Mouse (Mus musculus): ENCODE results near the gene Kif18b.

The Kif18b gene

DNA sequence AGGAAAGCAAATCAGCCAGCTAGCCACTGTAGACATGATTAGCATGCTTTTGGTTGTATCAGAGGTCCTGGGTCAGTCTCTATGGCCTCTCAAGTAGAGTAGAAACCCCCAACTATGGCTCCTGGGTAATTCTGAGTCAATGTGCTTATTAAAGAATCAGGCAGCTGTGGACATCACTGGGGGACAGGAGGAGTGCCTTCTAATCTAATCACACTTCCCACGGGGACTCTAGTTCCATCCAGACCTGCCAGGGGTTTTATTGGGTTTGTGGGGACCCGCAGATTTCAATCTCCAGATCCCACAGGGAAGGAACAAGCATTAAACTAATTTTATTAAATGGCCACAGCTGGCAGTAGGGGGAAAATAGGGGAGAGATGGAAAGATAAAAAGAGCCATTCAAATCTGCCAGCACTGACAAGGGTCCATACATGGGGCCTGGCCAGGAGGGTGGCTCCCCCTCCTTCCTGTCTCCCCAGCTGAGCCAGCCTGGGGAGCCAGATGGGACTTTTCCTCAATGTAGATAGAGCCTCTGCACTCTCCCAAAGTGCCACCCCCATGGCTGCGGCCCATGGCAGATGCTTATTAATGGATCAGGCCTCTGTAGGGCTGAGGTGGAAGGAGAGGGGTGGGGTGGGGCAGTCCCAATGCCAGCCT, 12.7 kb upstream of the Kif18b start:
- no peak for DNase-seq

DNA sequence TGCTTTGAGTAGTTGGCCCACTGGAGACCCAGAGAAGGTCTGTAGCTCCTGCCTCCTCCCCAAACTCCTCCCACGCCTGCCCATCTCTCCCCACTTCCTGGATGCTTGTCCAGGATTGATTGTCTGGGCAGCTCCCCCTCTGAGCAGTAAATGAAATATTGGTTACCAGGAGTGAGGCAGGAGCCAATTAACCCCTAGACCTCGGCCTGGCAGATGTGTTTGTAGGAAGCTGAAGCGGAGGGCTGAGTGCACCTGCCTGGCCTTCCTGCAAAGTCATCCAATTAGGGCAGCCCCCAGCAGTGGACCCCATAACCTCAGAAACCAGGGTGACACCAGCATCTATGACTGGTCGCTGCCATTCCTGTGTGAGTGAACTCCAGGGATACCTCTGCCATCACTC, 11.3 kb upstream of the Kif18b start:
- DNase-seq: no peak

DNA sequence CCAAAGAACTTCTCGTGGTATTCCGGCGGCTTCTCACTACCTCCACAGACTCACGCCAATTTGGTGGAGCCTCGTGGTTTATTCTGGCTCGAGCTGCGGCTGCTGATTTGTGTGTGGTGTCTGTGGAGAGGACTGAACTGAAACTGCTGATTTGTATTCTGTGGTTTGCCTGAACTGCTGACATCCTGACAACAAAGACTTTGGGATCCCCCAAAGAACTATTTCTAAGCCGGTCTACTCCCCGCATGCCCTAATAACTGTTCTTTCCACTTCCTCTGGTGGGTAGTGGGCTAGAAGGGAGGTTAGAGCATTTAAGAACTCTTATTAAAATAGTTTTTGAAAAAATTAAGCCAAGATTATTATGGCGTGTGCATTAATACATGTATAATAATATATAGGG, 5.7 kb upstream of the Kif18b start:
- no peak for DNase-seq

DNA sequence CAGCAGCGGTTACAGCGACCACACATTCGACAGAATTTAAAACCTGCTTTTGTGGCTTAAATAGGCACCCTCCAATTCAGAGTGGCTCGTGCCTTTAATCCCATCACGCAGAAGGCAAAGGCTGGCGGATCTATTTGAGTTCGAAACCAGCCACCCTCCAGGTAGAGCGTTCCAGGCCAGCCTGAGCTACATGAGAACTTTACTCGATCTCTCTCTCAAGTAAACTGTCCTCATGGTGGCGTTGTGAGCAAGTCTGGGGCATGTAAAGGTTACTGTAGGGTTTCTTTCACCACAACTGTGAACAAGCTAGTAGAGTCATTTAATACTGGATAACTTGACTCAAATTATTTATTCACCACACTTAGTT, 410 bp upstream of the Kif18b start:
- no peak for DNase-seq

DNA sequence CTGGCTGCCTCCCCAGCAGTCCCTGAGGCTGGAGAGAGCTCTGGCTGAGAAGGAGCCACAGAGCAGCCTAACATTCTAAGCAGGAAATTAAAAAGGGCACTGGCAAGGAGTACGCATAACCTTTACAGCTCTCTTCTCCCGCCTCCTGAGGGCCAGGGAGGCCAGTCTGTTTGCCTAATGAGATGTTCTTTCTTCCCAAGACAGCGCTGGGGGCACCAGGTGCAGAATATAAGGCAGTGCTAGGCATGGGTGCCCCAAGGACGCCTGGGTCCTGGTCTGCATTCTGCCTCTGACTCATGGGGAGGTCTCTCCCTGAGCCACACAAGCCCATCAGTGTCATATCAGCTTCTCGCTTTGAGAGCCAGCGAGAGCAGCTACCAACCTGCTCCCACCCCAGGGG, 3.4 kb downstream of the Kif18b start:
- DNase-seq: no peak

DNA sequence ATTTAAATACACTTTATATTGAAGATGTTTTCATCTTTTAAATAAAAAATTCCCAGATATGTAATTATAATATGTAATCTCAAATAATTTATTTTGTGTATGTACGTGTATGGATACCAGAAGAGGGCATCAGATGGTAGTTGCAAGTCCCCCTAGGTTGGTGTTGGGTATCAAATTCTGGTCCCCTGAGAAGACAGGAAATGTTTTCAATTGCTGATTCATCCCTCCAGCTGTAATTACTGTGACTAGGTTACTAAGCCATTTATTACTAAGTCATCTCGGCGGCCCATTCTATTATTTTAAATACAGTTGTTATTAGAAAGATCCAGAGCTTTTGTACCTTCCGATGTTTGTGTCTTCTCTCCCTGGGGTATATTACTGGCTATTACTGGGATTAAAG, 6.8 kb downstream of the Kif18b start:
- DNase-seq: no peak

DNA sequence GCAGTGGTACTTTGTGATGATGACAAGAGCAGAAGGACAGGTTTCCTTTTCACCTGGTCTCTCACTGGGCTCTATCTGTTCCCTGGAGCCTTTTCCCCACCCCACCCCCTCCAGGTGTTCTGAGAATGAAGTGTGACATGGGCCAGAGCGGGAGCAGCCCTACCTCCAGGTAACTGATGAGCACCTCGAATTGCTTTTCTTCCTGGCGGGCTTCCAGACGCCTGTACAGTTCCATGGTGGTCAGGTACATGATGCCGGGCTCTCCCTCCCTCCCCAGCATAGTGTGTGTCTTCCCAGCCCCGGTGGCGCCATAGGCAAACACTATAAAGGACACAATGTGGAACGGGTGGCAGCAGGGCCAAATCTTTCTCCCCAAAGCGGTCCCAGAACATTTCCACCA, 9.5 kb downstream of the Kif18b start:
- DNase-seq: no peak

DNA sequence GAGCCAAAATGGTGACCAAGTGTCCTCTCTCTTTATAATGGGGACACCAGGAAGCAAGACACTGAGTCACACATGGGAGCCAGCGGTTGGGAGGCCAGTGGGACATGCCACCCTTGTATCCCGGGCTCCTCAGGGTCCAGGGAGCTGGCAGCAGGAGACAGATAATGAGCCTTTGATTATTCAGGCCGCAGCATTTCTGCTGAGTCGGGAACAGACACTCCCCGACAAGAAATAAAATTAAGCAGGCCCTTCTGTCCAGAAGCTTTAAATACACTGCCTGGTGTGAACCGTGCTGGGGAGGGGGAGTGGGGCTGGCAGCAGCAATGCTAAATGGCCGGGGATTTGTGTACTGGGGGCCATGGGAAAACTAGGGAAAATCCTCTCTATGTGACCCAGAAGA, 13.5 kb downstream of the Kif18b start:
- DNase-seq: no peak

DNA sequence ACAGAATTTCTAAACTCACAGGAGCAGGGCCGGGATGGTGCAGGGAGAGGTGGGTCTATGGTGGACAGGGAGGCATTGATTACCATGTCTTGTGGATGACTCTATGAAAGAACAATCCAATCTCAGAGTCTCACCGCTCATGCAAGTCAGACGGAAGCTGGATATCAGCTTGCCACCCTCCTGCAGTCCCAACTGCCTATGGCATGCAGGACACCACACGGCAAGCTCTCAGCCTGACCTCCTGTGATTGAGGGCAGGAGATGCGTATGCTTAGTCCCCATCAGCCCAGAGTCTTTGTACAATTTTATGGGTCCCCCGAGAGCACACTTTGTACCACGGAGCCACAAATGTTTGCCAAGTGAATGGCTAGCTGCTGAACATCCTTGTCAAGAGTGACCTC, 21.3 kb downstream of the Kif18b start:
- no peak for DNase-seq

DNA sequence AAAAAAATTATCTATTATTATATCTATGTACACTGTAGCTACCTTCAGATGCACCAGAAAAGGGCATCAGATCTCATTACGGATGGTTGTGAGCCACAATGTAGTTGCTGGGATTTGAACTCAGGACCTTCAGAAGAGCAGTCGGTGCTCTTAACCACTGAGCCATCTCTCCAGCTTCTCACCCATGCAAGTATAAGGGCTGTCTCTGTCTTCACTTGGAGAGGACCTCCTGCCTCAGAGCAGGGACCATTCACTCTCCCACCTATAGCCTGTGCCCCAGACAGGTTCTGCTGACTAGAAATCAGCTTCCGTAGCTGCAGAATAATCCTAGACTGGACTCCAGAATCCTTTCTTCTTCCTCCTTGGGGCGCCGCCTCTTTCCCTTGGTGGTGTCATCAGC, 22.8 kb downstream of the Kif18b start:
- DNase-seq: no peak

DNA sequence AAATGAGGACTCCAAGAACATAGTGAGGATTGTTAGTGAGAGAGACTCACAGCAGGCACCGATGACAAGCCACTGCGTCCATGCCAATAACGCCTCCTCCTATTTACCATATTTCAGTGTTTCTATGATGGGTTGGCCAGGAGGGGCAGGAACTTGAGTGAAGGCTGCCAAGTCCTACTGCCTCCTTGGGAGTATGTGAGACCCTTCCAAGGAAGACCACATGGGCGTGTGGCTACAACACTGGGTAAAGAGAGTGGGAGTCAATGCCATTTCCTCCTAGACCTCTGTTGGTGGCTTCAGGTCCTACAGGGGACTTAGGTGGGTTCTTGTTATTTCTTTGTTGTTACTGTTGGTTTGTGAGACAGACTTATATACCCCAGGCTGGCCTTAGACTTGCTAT, 23.7 kb downstream of the Kif18b start:
- no peak for DNase-seq

DNA sequence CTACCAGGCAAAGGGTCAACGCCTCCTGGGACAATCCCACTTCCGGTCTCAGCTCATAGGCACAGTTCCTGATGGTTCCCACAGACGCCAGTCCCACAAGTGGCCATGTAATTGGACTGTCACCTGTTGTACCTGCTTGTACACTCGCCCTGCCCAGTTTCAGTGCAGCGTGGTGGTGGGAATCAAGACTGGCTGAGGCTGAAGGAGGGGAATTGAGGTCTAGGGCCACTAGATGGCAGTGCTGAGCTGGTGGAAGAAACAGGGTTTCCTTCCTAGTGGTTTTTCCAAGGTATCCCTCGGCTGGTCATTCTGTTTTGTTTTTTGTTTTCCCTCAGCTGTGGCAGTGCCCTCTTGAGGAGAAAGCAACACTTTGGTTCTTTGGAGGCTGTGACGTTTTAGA, 24.2 kb downstream of the Kif18b start, which contains the start of gene Gfap:
Gene Gfap, minus strand, starts transcription at position 150 of the 400 bp plus-strand sequence.
- peak; percentile 77 for DNase-seq

DNA sequence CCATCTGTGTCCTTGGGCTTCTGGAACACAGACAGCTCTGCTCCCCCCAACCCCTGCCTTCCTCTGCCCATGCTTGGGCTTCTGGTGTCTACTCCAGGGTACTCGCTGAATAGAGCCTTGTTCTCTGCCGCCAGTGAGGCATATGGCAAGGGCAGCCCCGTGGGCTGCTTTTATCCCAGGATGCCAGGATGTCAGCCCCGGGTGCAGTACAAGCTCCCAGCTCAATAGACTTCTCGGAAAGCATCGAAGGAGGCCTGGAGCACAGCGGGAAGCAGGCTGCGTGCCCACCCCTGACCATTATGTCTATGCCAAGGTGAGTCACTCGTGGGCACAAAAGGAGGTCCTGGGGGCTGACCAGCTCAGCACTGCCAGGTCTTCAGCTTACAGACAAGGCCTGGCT, 26.5 kb downstream of the Kif18b start:
- DNase-seq: peak; percentile 72

DNA sequence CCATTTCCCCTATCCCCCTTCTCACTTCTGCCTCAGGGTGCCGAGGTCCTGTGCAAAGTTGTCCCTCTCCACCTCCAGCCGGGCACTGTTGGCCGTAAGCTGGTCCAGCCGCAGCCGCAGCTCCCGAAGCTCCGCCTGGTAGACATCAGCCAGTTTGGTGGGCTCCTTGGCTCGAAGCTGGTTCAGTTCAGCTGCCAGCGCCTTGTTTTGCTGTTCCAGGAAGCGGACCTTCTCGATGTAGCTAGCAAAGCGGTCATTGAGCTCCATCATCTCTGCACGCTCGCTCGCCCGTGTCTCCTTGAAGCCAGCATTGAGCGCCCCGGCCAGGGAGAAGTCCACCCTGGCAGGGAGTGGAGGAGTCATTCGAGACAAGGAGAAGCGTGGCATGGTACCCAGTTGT, 28.3 kb downstream of the Kif18b start:
- no peak for DNase-seq

DNA sequence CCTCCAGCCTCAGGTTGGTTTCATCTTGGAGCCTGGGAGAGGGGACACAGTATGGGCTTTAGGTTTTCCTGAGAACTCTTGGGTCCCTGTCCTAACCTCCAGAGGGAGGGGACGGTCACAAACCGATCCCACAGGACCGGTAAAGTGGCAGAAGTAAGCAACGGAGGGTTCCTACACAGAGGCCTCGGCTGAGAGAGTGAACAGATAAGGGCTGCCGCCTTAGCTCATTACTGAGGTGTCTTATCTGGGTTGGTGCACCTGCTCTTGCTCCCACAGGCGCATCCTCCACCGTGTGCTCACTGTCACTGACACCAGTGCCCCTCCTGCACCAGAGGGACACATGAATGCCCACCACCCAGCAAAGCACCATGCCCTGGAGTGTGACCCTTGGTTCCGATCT, 29.1 kb downstream of the Kif18b start:
- no peak for DNase-seq

DNA sequence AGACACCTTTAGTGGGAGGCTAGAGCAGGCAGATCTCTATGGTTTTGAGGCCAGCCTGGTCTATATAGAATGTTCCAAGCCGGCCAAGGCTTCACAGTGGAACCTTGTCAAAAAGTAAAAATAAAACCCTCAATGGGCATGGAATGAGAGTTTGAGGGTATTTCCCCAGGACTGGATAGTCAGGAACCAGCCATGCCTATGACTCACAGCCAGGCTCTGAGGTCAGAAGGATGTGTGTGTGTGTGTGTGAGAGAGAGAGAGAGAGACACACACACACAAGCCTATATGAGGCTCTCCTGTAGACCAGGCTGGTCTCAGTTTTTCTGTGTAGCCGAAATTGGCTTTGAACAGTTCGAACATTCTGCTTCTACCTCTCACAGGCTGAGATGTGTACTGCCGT, 30.2 kb downstream of the Kif18b start:
- DNase-seq: no peak

DNA sequence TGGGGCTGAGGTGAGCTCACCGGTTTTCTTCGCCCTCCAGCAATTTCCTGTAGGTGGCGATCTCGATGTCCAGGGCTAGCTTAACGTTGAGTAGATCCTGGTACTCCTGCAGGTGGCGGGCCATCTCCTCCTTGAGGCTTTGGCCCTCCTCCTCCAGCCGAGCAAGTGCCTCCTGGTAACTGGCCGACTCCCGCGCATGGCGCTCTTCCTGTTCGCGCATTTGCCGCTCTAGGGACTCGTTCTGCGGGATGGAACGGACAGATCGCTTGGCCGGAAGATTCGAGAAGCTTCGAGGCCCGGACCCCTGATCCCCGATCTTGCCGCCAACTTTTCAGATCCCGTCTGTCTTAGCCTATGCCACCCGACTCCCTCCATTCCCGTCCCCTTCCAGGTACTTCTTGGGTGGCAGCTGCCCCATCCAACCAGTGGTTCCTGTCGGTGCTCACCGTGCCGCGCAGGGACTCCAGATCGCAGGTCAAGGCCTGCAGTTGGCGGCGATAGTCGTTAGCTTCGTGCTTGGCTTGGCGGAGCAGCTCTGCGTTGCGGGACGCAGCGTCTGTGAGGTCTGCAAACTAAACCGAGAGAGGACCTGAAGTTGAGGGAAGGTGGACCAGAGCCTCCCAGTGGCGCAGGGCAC, 31.8 kb downstream of the Kif18b start:
- DNase-seq: peak; percentile 63

DNA sequence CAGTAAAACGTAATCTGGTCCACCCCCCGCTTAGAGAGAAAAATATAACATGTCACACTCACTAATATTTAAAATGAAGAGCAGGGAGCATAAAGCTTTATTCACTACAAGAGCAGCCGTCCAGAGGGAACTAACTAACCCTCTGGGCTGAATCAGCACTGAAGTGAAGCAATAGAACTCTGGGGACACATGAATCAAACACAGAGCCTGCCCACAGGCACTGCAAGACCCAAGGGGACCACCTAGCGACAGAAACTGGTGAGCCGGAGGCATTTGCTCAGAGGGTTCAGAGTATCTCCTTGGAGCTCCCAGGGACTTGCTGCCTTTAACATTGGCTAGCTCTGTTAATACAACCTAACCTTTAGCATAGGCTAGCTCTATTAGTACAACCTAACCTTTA, 34.8 kb downstream of the Kif18b start:
- DNase-seq: no peak

DNA sequence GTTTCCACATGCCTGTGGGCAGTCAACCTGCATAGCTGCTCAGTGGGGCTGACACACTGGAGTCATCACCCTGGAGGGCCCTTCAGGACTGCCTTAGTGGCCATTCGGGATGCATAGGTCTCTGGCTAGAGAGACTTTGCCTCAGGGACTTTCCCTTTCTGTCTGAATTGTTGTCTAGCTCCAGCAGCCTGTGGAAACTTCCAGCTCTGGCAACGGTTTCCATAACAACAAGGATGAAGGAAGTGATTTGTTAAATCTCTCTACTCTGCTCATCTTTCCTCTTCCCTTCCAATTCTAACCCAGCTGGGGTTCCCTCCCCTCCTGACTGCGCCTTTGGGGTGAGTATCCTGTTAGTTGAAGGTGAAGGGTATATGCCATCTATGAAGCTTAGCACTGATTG, 36.8 kb downstream of the Kif18b start:
- DNase-seq: no peak

DNA sequence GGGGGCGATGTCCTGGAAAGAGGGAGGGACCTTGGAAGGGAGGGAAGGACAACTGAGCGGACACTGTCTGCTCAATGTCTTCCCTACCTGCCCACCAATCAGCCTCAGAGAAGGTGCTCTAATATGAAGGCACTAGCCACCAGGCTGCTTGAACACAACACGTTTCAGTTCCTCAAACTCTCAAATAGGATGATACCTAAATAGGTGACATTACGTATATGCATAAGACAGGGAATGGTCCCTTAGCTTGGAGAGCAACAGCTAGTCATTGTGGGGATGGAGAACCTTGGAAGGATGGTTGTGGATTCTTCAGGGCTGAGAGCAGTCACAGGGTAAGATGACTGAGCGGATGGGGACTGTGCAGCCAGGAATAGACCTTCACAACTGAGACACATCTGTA, 37.5 kb downstream of the Kif18b start:
- no peak for DNase-seq

DNA sequence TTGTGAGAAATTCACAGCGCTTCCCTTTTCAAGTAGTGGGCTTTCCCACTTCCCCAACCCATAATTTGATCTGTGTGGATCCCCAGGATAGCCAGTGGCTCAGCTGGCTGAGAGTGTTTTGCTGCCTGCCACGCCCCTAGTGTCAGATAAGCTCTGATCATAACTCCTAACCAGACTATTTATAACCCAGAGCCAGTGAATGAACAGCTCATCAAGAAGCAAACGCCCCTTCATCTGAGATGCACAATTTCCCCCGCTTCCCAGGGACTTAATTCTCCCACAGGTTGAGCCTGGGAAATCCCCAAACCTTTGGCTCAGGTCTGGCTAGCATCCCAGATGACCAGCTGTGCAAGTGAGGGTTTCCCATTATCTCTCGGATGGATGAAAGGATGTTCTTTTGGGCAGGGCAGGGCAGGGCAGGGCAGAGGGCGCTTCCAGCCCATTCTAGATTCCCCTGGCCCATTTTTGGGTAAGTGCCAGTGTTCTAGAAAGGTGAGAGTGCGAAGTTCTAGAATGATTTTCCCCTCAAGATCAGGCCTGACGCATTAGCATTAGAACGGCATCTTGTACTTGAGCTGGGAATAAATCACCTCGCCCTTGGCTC, 40.2 kb downstream of the Kif18b start, which contains the start of gene Fam187a:
Gene Fam187a, plus strand, starts transcription at position 554 of the 604 bp plus-strand sequence.
- no peak for DNase-seq

DNA sequence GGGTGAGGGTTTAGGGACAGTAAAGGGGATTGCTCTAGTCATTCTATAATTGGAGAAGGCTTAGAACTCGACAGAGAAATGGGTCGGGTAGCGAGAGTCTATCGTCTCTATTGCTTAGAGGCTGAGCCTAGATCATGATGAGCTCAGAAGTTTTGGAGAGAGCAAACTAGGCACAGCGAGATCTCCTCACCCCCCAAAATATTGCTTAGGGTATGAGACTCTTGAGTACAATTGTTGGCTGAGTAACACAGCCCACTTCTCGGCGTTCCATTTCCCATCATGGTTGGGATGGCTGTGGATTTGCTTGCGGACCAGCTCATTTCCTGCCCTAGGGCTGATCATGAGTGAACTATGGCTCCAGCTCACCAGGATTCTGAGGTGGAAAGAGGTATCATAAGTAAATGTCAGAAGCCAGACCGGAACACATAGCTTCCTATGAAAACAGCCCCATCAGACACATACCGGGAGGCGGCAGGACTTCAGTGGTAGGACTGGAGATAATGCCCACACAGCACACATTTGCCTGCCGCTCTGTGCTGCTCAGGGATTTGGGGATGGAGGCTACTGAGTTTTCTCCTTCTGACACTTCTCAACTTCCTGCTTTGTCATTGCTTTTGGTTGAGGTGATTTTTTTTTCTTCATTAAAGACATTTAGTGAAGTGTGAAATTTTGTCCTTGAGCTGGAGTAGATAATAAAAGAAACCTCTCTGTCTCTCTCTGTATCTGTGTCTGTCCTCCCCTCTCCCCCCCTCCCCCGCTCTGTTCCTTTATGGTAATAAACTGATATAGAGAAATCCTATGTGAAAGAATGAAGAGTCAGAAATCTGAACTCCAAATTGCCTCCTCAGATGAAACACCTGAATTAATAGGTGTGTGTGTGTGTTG, 43.4 kb downstream of the Kif18b start:
- DNase-seq: no peak

DNA sequence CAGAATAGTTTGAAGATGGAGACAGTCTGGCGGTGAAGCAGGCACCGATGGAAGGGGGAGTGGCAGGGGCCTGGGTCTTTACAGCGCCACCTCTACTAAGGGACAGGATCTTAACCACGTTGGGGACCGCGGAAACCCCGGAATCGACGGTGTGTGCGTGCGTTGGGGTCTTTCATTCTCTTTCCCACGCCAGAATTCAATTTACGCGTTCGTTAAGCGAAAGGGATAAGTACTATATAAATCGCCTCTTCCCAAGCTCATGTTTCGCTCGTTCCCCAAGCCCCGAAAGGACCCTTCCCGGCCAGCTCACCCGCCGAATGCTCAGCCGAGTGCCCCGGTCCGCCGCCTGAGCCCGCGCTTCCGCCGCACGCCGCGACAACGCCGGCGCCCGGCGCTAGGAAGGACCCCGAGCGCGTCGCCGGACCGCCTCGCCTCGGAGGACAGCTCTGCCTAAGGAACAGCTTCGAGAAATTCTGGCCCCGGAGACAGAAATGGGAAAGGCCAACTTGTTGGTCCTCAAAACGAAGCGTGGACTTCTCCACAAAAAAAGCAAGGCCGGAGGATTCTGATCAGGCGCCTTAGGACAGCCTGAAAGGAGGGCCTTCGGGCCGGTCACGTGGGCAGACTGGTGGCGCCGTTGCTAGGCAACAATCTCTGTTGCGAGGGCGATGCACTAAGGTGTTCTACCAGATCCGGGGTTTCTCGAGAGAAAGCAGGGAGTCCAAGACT, 44.2 kb downstream of the Kif18b start, which contains the start of the genes Eftud2 and Ccdc103:
Gene Eftud2, minus strand, starts transcription at position 401 of the 729 bp plus-strand sequence.
Gene Ccdc103, plus strand, starts transcription at position 620 of the 729 bp plus-strand sequence.
- DNase-seq: peak; percentile 90

Data from cerebellum, adult 11 months (tissue).